Comparison of ENCODE assay signal across 14 mouse cellular contexts in genomic region chr14:74703930-74704329, GRCm38 (mm10). TPM values are rescaled to one million over a fixed set of nuclear protein-coding genes. Genes with fewer than 3 reads are reported as not detected.
A peak's percentile ranks its signal among the peaks of the same experiment; 100 is the strongest.
DNase-seq lines count a peak whose midpoint lies in the region; ATAC-seq and TF ChIP-seq lines count a peak whose summit lies in the region.
"Had no signal": no experiment of that assay in that cellular context is flagged by ENCODE, and none has a peak within 500 bp of the region (broad histone marks: within the 10 kb centered on the region; RNA-seq: fewer than 3 reads in every experiment).

No protein-coding gene starts in this region.

- H3K79me2 ChIP-seq in liver, adult 2 months (ENCODE audit: control insufficient read depth, insufficient read depth, low read length): no peaks in the 10 kb centered on the region

- no peak for ATAC-seq in liver, embryonic 12.5 days
- peak; percentile 73 for ATAC-seq in monocyte, adult 5-6 weeks (replicated peaks; ENCODE audit: insufficient number of reproducible peaks, low FRiP score, low TSS enrichment, poor library complexity, severe bottlenecking)
- no peak for ATAC-seq in hindbrain, embryonic 12.5 days (ENCODE audit: low FRiP score)
- ATAC-seq: forebrain, embryonic 15.5 days had no signal

- WGBS in liver, adult 2 months: 76% methylated on average over 6 of the region's 6 CpGs
- 39% methylated on average over 6 of the region's 6 CpGs for WGBS in liver, embryonic 12.5 days (ENCODE audit: insufficient replicate concordance)
- WGBS in midbrain, embryonic 10.5 days: 68% methylated on average over 6 of the region's 6 CpGs
- WGBS in hindbrain, embryonic 12.5 days: 59% methylated on average over 6 of the region's 6 CpGs

- H3K9me3 ChIP-seq in liver, embryonic 12.5 days (replicated peaks): no peaks in the 10 kb centered on the region
- H3K9me3 ChIP-seq in midbrain, embryonic 10.5 days (replicated peaks): no peaks in the 10 kb centered on the region
- H3K9me3 ChIP-seq in hindbrain, embryonic 12.5 days (replicated peaks): no peaks in the 10 kb centered on the region
- H3K9me3 ChIP-seq: embryonic facial prominence, embryonic 15.5 days; forebrain, embryonic 15.5 days; heart, embryonic 13.5 days; hindbrain, embryonic 15.5 days had no signal

- TF ChIP-seq POLR2A in liver, adult 2 months (IDR thresholded peaks at IDR 0.05; ENCODE audit: extremely low read depth, insufficient read depth, low read length): no peak

- H3K9ac ChIP-seq in liver, adult 2 months (ENCODE audit: low read depth, low read length): no peak overlapping the region
- no peak overlapping the region for H3K9ac ChIP-seq in liver, embryonic 12.5 days
- H3K9ac ChIP-seq in hindbrain, embryonic 12.5 days: no peak overlapping the region
- H3K9ac ChIP-seq: embryonic facial prominence, embryonic 15.5 days; forebrain, embryonic 15.5 days; heart, embryonic 13.5 days; hindbrain, embryonic 15.5 days had no signal

- no peak for TF ChIP-seq CTCF in liver, adult 2 months (IDR thresholded peaks at IDR 0.05; ENCODE audit: low read depth, low read length)

- H3K36me3 ChIP-seq in liver, adult 2 months (ENCODE audit: control insufficient read depth, insufficient read depth, low read length): no peaks in the 10 kb centered on the region
- no peaks in the 10 kb centered on the region for H3K36me3 ChIP-seq in liver, embryonic 12.5 days
- H3K36me3 ChIP-seq in midbrain, embryonic 10.5 days: no peaks in the 10 kb centered on the region
- H3K36me3 ChIP-seq in hindbrain, embryonic 12.5 days: no peaks in the 10 kb centered on the region
- H3K36me3 ChIP-seq: embryonic facial prominence, embryonic 15.5 days; forebrain, embryonic 15.5 days; heart, embryonic 13.5 days; hindbrain, embryonic 15.5 days had no signal

- no peaks in the 10 kb centered on the region for H3K4me1 ChIP-seq in liver, adult 2 months (ENCODE audit: control insufficient read depth, insufficient read depth, low read length)
- peaks cover 11% of the 10 kb centered on the region for H3K4me1 ChIP-seq in liver, embryonic 12.5 days
- H3K4me1 ChIP-seq in midbrain, embryonic 10.5 days: 0 out of 2 replicates have a peak, but pooled peaks cover 4% of the 10 kb centered on the region
- peaks cover 2% of the 10 kb centered on the region; the same call in 1 of the 2 replicates for H3K4me1 ChIP-seq in hindbrain, embryonic 12.5 days
- H3K4me1 ChIP-seq: embryonic facial prominence, embryonic 15.5 days; hindbrain, embryonic 15.5 days had no signal

- no peak overlapping the region for H3K4me3 ChIP-seq in liver, adult 2 months (ENCODE audit: insufficient read depth, low read depth, low read length)
- no peak overlapping the region for H3K4me3 ChIP-seq in liver, embryonic 12.5 days
- no peak overlapping the region for H3K4me3 ChIP-seq in midbrain, embryonic 10.5 days
- no peak overlapping the region for H3K4me3 ChIP-seq in hindbrain, embryonic 12.5 days
- H3K4me3 ChIP-seq: embryonic facial prominence, embryonic 15.5 days; forebrain, embryonic 15.5 days; heart, embryonic 13.5 days; hindbrain, embryonic 15.5 days had no signal

- no peak overlapping the region for H3K4me2 ChIP-seq in liver, embryonic 12.5 days
- H3K4me2 ChIP-seq in hindbrain, embryonic 12.5 days (replicated peaks): no peak overlapping the region
- H3K4me2 ChIP-seq: embryonic facial prominence, embryonic 15.5 days; forebrain, embryonic 15.5 days; heart, embryonic 13.5 days; hindbrain, embryonic 15.5 days; liver, embryonic 11.5 days had no signal

- no peaks in the 10 kb centered on the region for H3K27me3 ChIP-seq in liver, adult 2 months (ENCODE audit: control insufficient read depth, insufficient read depth, low read length)
- H3K27me3 ChIP-seq in liver, embryonic 12.5 days (replicated peaks): no peaks in the 10 kb centered on the region
- H3K27me3 ChIP-seq in midbrain, embryonic 10.5 days (ENCODE audit: low read depth, poor library complexity, severe bottlenecking): no peaks in the 10 kb centered on the region
- H3K27me3 ChIP-seq in hindbrain, embryonic 12.5 days: no peaks in the 10 kb centered on the region
- H3K27me3 ChIP-seq: embryonic facial prominence, embryonic 15.5 days; forebrain, embryonic 15.5 days; hindbrain, embryonic 15.5 days had no signal

- H3K27ac ChIP-seq in liver, adult 2 months (replicated peaks; ENCODE audit: insufficient read depth, low read depth, low read length): no peak overlapping the region
- no peak overlapping the region for H3K27ac ChIP-seq in liver, embryonic 12.5 days
- no peak overlapping the region for H3K27ac ChIP-seq in midbrain, embryonic 10.5 days (replicated peaks)
- H3K27ac ChIP-seq in hindbrain, embryonic 12.5 days: no peak overlapping the region
- H3K27ac ChIP-seq: embryonic facial prominence, embryonic 15.5 days; forebrain, embryonic 15.5 days; heart, embryonic 13.5 days; hindbrain, embryonic 15.5 days had no signal

- DNase-seq in liver, adult 2 months (ENCODE audit: extremely low read depth, low read depth, low spot score): peak; percentile 8
- peak; percentile 75 for DNase-seq in MEL-GATA-1-ER (ENCODE audit: extremely low read depth, low read depth)
- DNase-seq in forelimb bud, embryonic 11.5 days (ENCODE audit: low read depth, low spot score): peak; percentile 12
- no peak for DNase-seq in midbrain, embryonic 10.5 days (ENCODE audit: low spot score)
- DNase-seq: cerebellum, adult 18-20 months; right cerebral cortex, postnatal 25 days had no signal

RNA-seq across cellular contexts. Expression of gene Esd, which starts 28.2 kb away (rescaled TPM):
- total RNA-seq in liver, adult 2 months (2014; rRNA removed): 327 and 396 TPM in 2 replicates
- polyA plus RNA-seq in liver, adult 2 months (2012; rRNA removed): 119 and 143 TPM in 2 replicates
- polyA plus RNA-seq in liver, embryonic 12.5 days (2016; fragmentation: Nextera tagmentation; extraction: Ambion mirVana): 297 and 303 TPM in 2 replicates
- total RNA-seq in monocyte, adult 5-6 weeks (2017): 193 to 214 TPM (median 207 TPM) in 3 replicates
- 350 and 355 TPM in 2 replicates for polyA plus RNA-seq in midbrain, embryonic 10.5 days (2016; fragmentation: Nextera tagmentation; extraction: Ambion mirVana)
- polyA plus RNA-seq in hindbrain, embryonic 12.5 days (2016; fragmentation: Nextera tagmentation; extraction: Ambion mirVana): 281 and 290 TPM in 2 replicates
